Comparison of ENCODE assay signal across 8 mouse cellular contexts in genomic region chr16:31199591-31199925, GRCm38 (mm10). TPM values are rescaled to one million over a fixed set of nuclear protein-coding genes. Genes with fewer than 3 reads are reported as not detected.
DNase-seq lines count a peak whose midpoint lies in the region; ATAC-seq and TF ChIP-seq lines count a peak whose summit lies in the region.

No protein-coding gene starts in this region.

- peaks cover 13% of the 10 kb centered on the region for H3K4me1 ChIP-seq in intestine, postnatal 0 days (replicated peaks; ENCODE audit: control insufficient read depth, insufficient read depth, low read length)
- H3K4me1 ChIP-seq in liver, embryonic 16.5 days (ENCODE audit: control insufficient read depth, low read depth, low read length) = peaks cover 8% of the 10 kb centered on the region
- H3K4me1 ChIP-seq in neural tube, embryonic 15.5 days = peaks cover 33% of the 10 kb centered on the region

- DNase-seq in layer of hippocampus, adult 11-12 months (ENCODE audit: low spot score) = peak; percentile 54
- no peak for DNase-seq in layer of hippocampus, adult 9-11 months
- peak; percentile 41 for DNase-seq in embryo, embryonic 10 days (ENCODE audit: low spot score)
- DNase-seq in gastrocnemius, postnatal 36 days = peak; percentile 23 to 40
- peak; percentile 26 for DNase-seq in yolk sac, embryonic 10.5 days (ENCODE audit: low spot score)

- H3K27me3 ChIP-seq in intestine, postnatal 0 days (replicated peaks; ENCODE audit: control insufficient read depth, insufficient read depth, low read length) = no peaks in the 10 kb centered on the region
- H3K27me3 ChIP-seq in liver, embryonic 16.5 days (ENCODE audit: control insufficient read depth, insufficient read depth, low read depth, low read length) = no peaks in the 10 kb centered on the region
- no peaks in the 10 kb centered on the region for H3K27me3 ChIP-seq in neural tube, embryonic 15.5 days (replicated peaks)

- H3K9ac ChIP-seq in intestine, postnatal 0 days (ENCODE audit: low read depth, low read length) = peak overlapping the region; percentile 93
- peak overlapping the region; percentile 90 for H3K9ac ChIP-seq in liver, embryonic 16.5 days (ENCODE audit: low read depth, low read length)
- peak overlapping the region; percentile 91 for H3K9ac ChIP-seq in neural tube, embryonic 15.5 days (replicated peaks)

- no peaks in the 10 kb centered on the region for H3K9me3 ChIP-seq in intestine, postnatal 0 days (ENCODE audit: control insufficient read depth)
- no peaks in the 10 kb centered on the region for H3K9me3 ChIP-seq in liver, embryonic 16.5 days (replicated peaks; ENCODE audit: control insufficient read depth, low read length)
- H3K9me3 ChIP-seq in neural tube, embryonic 15.5 days (replicated peaks) = no peaks in the 10 kb centered on the region

- H3K4me3 ChIP-seq in intestine, postnatal 0 days (ENCODE audit: low read depth, low read length) = peak overlapping the region; percentile 93
- peak overlapping the region; percentile 85 for H3K4me3 ChIP-seq in liver, embryonic 16.5 days (ENCODE audit: low read depth, low read length)
- peak overlapping the region; percentile 89 for H3K4me3 ChIP-seq in neural tube, embryonic 15.5 days (replicated peaks)

- H3K4me2 ChIP-seq in intestine, postnatal 0 days (replicated peaks; ENCODE audit: low read depth) = peak overlapping the region; percentile 87
- peak overlapping the region; percentile 62 for H3K4me2 ChIP-seq in liver, embryonic 16.5 days (ENCODE audit: low read depth, low read length)
- H3K4me2 ChIP-seq in neural tube, embryonic 15.5 days = peak overlapping the region; percentile 72

- H3K36me3 ChIP-seq in intestine, postnatal 0 days (ENCODE audit: control insufficient read depth, insufficient read depth) = no peaks in the 10 kb centered on the region
- no peaks in the 10 kb centered on the region for H3K36me3 ChIP-seq in liver, embryonic 16.5 days (ENCODE audit: control insufficient read depth, insufficient read depth)
- H3K36me3 ChIP-seq in neural tube, embryonic 15.5 days = no peaks in the 10 kb centered on the region

- 3% methylated on average over 14 of the region's 14 CpGs for WGBS in intestine, postnatal 0 days
- WGBS in liver, embryonic 16.5 days (ENCODE audit: insufficient replicate concordance) = 10% methylated on average over 14 of the region's 14 CpGs
- 2% methylated on average over 14 of the region's 14 CpGs for WGBS in neural tube, embryonic 15.5 days

- no peak for ATAC-seq in intestine, postnatal 0 days
- no peak for ATAC-seq in liver, embryonic 16.5 days (ENCODE audit: low read depth)
- no peak for ATAC-seq in neural tube, embryonic 15.5 days (ENCODE audit: low FRiP score)

- TF ChIP-seq CTCF in intestine, postnatal 0 days (IDR thresholded peaks at IDR 0.05; ENCODE audit: low read depth) = no peak

- peak overlapping the region; percentile 96; the same call in 1 of the 2 replicates for H3K27ac ChIP-seq in intestine, postnatal 0 days (ENCODE audit: low read depth, low read length)
- 0 out of 2 replicates have a peak overlapping the region, but pooled peaks have one; percentile 90 for H3K27ac ChIP-seq in liver, embryonic 16.5 days (ENCODE audit: low read length)
- H3K27ac ChIP-seq in neural tube, embryonic 15.5 days (replicated peaks) = peak overlapping the region; percentile 94

- intact Hi-C loops in gastrocnemius, postnatal 36 days (cut with DNase I) = no loop called here

RNA-seq across cellular contexts. Expression of gene Acap2, which starts 1.5 kb away (rescaled TPM):
- total RNA-seq in gastrocnemius, postnatal 36 days (2021) = 10 to 100 TPM in 1 of 2 experiments, 1 to 10 TPM in 1; 9.0 to 10.0 TPM
- polyA plus RNA-seq in intestine, postnatal 0 days (2015; fragmentation: Nextera tagmentation; extraction: Ambion mirVana) = 10.6 and 12.4 TPM in 2 replicates
- 5.6 and 5.9 TPM in 2 replicates for polyA plus RNA-seq in liver, embryonic 16.5 days (2015; fragmentation: Nextera tagmentation; extraction: Ambion mirVana)
- 10.4 and 11.3 TPM in 2 replicates for polyA plus RNA-seq in neural tube, embryonic 15.5 days (2015; fragmentation: Nextera tagmentation; extraction: Ambion mirVana)
